In the genomic region with DNA sequence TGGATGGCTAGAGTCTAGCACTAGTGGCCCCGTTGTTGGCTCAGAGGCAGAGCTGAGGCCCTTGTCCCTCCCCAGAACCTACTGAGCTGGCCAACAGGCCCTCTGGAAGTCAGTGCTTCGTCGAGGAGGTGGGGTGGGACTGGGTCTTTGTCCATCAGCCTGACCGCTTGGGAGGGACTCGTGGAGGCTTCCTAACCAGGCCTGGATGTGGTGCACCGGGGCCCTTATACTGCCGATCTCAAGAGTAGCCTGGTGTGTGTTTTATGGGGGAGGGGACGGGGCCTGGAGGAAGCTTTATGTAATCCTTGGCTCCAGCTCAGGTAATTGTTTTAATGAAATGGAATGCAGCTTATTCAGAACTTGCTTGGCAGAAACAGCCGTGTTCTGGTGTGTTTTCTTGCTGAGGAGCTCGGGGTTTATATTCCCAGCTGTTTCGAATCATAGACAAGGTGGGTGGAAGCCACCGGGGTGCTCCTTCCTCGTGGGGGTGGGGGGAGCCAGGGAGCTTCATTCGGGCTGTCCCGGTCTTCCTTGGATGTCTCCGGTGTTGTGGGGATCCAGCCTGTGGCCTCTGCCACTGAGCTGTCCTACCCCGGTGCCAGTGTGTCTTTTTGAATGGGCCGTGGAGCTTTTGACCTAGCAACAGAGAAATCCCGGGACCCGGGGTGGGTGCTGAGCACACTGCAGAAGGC, we compare ENCODE assay signal across 8 mouse cellular contexts. TPM values are rescaled to one million over a fixed set of nuclear protein-coding genes. Genes with fewer than 3 reads are reported as not detected.
DNase-seq lines count a peak whose midpoint lies in the region; ATAC-seq and TF ChIP-seq lines count a peak whose summit lies in the region.

No protein-coding gene starts in this region.

- peak overlapping the region; percentile 52 for H3K4me2 ChIP-seq in embryonic facial prominence, embryonic 13.5 days
- peak overlapping the region; percentile 35 for H3K4me2 ChIP-seq in heart, postnatal 0 days (ENCODE audit: low read depth, low read length)
- no peak overlapping the region for H3K4me2 ChIP-seq in midbrain, embryonic 12.5 days (replicated peaks)

- DNase-seq in gastrocnemius, adult 18-20 months (ENCODE audit: low spot score) = peak; percentile 77
- DNase-seq in gastrocnemius, postnatal 10 days = no peak
- DNase-seq in heart, postnatal 0 days (ENCODE audit: low spot score) = peak; percentile 85
- DNase-seq in kidney, postnatal 36 days = peak; percentile 77 to 88
- DNase-seq in T-cell, adult 2 months (ENCODE audit: low spot score) = no peak
- no peak for DNase-seq in embryo, embryonic 9.5 days (ENCODE audit: extremely low spot score)

- no peak for TF ChIP-seq CTCF in heart, postnatal 0 days (IDR thresholded peaks at IDR 0.05; ENCODE audit: low read depth)

- peaks cover 51% of the 10 kb centered on the region for H3K4me1 ChIP-seq in embryonic facial prominence, embryonic 13.5 days
- H3K4me1 ChIP-seq in heart, postnatal 0 days (ENCODE audit: control insufficient read depth, insufficient read depth) = peaks cover 17% of the 10 kb centered on the region
- H3K4me1 ChIP-seq in midbrain, embryonic 12.5 days = peaks cover 14% of the 10 kb centered on the region

- H3K9me3 ChIP-seq in embryonic facial prominence, embryonic 13.5 days = no peaks in the 10 kb centered on the region
- H3K9me3 ChIP-seq in heart, postnatal 0 days (replicated peaks; ENCODE audit: control insufficient read depth, low read length) = no peaks in the 10 kb centered on the region
- H3K9me3 ChIP-seq in midbrain, embryonic 12.5 days = no peaks in the 10 kb centered on the region

- H3K9ac ChIP-seq in embryonic facial prominence, embryonic 13.5 days = peak overlapping the region; percentile 53
- H3K9ac ChIP-seq in heart, postnatal 0 days (replicated peaks; ENCODE audit: low read depth, low read length) = no peak overlapping the region; the same call in 1 of the 2 replicates
- H3K9ac ChIP-seq in midbrain, embryonic 12.5 days (replicated peaks) = no peak overlapping the region

- peak overlapping the region; percentile 95 for H3K27ac ChIP-seq in embryonic facial prominence, embryonic 13.5 days
- peak overlapping the region; percentile 89 for H3K27ac ChIP-seq in heart, postnatal 0 days (ENCODE audit: low read depth)
- H3K27ac ChIP-seq in midbrain, embryonic 12.5 days (replicated peaks) = peak overlapping the region; percentile 8; the same call in 1 of the 2 replicates

- TF ChIP-seq EP300 in heart, postnatal 0 days (IDR thresholded peaks at IDR 0.05; ENCODE audit: low read depth) = peak; percentile 73

- H3K36me3 ChIP-seq in embryonic facial prominence, embryonic 13.5 days = peaks cover 23% of the 10 kb centered on the region; the same call in 1 of the 2 replicates
- no peaks in the 10 kb centered on the region; the same call in 1 of the 2 replicates for H3K36me3 ChIP-seq in heart, postnatal 0 days (replicated peaks; ENCODE audit: control insufficient read depth, insufficient read depth, low read length)
- no peaks in the 10 kb centered on the region for H3K36me3 ChIP-seq in midbrain, embryonic 12.5 days

- WGBS in embryonic facial prominence, embryonic 13.5 days = 18% methylated on average over 20 of the region's 20 CpGs
- WGBS in heart, postnatal 0 days = 43% methylated on average over 20 of the region's 20 CpGs
- 69% methylated on average over 20 of the region's 20 CpGs for WGBS in midbrain, embryonic 12.5 days

- H3K27me3 ChIP-seq in embryonic facial prominence, embryonic 13.5 days = no peaks in the 10 kb centered on the region
- no peaks in the 10 kb centered on the region for H3K27me3 ChIP-seq in heart, postnatal 0 days (ENCODE audit: control insufficient read depth, insufficient read depth, low read length)
- H3K27me3 ChIP-seq in midbrain, embryonic 12.5 days = no peaks in the 10 kb centered on the region

- peak overlapping the region; percentile 13 for H3K4me3 ChIP-seq in embryonic facial prominence, embryonic 13.5 days
- peak overlapping the region; percentile 2; the same call in 1 of the 2 replicates for H3K4me3 ChIP-seq in heart, postnatal 0 days (ENCODE audit: low read depth, low read length)
- H3K4me3 ChIP-seq in midbrain, embryonic 12.5 days = no peak overlapping the region

- peak; percentile 63 for ATAC-seq in embryonic facial prominence, embryonic 13.5 days (ENCODE audit: insufficient number of reproducible peaks, insufficient read depth, low FRiP score, low TSS enrichment, low read depth)
- ATAC-seq in heart, postnatal 0 days (ENCODE audit: insufficient read depth, low read depth) = peak; percentile 79
- ATAC-seq in midbrain, embryonic 12.5 days (ENCODE audit: low FRiP score, low read depth) = no peak

RNA-seq across cellular contexts. Expression of a gene that starts 8.6 kb away (rescaled TPM):
- 10 to 100 TPM; 87.2 to 94.2 TPM for total RNA-seq in gastrocnemius, adult 18-20 months (2021)
- 100 to 1,000 TPM; 107 to 130 TPM for total RNA-seq in gastrocnemius, postnatal 10 days (2021)
- 39.6 and 44.2 TPM in 2 replicates for polyA plus RNA-seq in embryonic facial prominence, embryonic 13.5 days (2015; fragmentation: Nextera tagmentation; extraction: Ambion mirVana)
- total RNA-seq in heart, postnatal 0 days (2014; rRNA removed; ENCODE audit: low replicate concordance) = 66.6 and 68.8 TPM in 2 replicates
- polyA plus RNA-seq in heart, postnatal 0 days (2015; fragmentation: Nextera tagmentation; extraction: Ambion mirVana) = 19.3 and 19.9 TPM in 2 replicates
- polyA plus RNA-seq in midbrain, embryonic 12.5 days (2016; fragmentation: Nextera tagmentation; extraction: Ambion mirVana) = 24.0 and 27.2 TPM in 2 replicates

RNA-seq across cellular contexts. Expression of a gene that starts 30.5 kb away (rescaled TPM):
- total RNA-seq in gastrocnemius, adult 18-20 months (2021) = 10 to 100 TPM; 14.8 to 16.5 TPM
- 10 to 100 TPM; 12.7 to 16.6 TPM for total RNA-seq in gastrocnemius, postnatal 10 days (2021)
- 24.8 and 28.1 TPM in 2 replicates for polyA plus RNA-seq in embryonic facial prominence, embryonic 13.5 days (2015; fragmentation: Nextera tagmentation; extraction: Ambion mirVana)
- 13.8 and 29.0 TPM in 2 replicates for total RNA-seq in heart, postnatal 0 days (2014; rRNA removed; ENCODE audit: low replicate concordance)
- 14.5 and 15.4 TPM in 2 replicates for polyA plus RNA-seq in heart, postnatal 0 days (2015; fragmentation: Nextera tagmentation; extraction: Ambion mirVana)
- 24.2 and 26.2 TPM in 2 replicates for polyA plus RNA-seq in midbrain, embryonic 12.5 days (2016; fragmentation: Nextera tagmentation; extraction: Ambion mirVana)

RNA-seq across cellular contexts. Expression of a gene that starts 44.2 kb away (rescaled TPM):
- 100 to 1,000 TPM; 617 to 621 TPM for total RNA-seq in gastrocnemius, adult 18-20 months (2021)
- total RNA-seq in gastrocnemius, postnatal 10 days (2021) = 100 to 1,000 TPM; 938 to 959 TPM
- 1,563 and 1,729 TPM in 2 replicates for polyA plus RNA-seq in embryonic facial prominence, embryonic 13.5 days (2015; fragmentation: Nextera tagmentation; extraction: Ambion mirVana)
- 2,397 and 2,522 TPM in 2 replicates for total RNA-seq in heart, postnatal 0 days (2014; rRNA removed; ENCODE audit: low replicate concordance)
- polyA plus RNA-seq in heart, postnatal 0 days (2015; fragmentation: Nextera tagmentation; extraction: Ambion mirVana) = 877 and 933 TPM in 2 replicates
- polyA plus RNA-seq in midbrain, embryonic 12.5 days (2016; fragmentation: Nextera tagmentation; extraction: Ambion mirVana) = 863 and 871 TPM in 2 replicates

RNA-seq across cellular contexts. Expression of a gene that starts 49.0 kb away (rescaled TPM):
- not detected for total RNA-seq in gastrocnemius, adult 18-20 months (2021)
- not detected for total RNA-seq in gastrocnemius, postnatal 10 days (2021)
- not detected in 2 replicates for polyA plus RNA-seq in embryonic facial prominence, embryonic 13.5 days (2015; fragmentation: Nextera tagmentation; extraction: Ambion mirVana)
- total RNA-seq in heart, postnatal 0 days (2014; rRNA removed; ENCODE audit: low replicate concordance) = not detected in 2 replicates
- not detected in 2 replicates for polyA plus RNA-seq in heart, postnatal 0 days (2015; fragmentation: Nextera tagmentation; extraction: Ambion mirVana)
- polyA plus RNA-seq in midbrain, embryonic 12.5 days (2016; fragmentation: Nextera tagmentation; extraction: Ambion mirVana) = not detected in 2 replicates

RNA-seq across cellular contexts. Expression of a gene that starts 50.0 kb away (rescaled TPM):
- 10 to 100 TPM; 27.9 to 31.1 TPM for total RNA-seq in gastrocnemius, adult 18-20 months (2021)
- total RNA-seq in gastrocnemius, postnatal 10 days (2021) = 10 to 100 TPM; 33.4 to 41.7 TPM
- polyA plus RNA-seq in embryonic facial prominence, embryonic 13.5 days (2015; fragmentation: Nextera tagmentation; extraction: Ambion mirVana) = 45.8 and 47.9 TPM in 2 replicates
- total RNA-seq in heart, postnatal 0 days (2014; rRNA removed; ENCODE audit: low replicate concordance) = 38.3 and 42.8 TPM in 2 replicates
- 12.9 and 13.6 TPM in 2 replicates for polyA plus RNA-seq in heart, postnatal 0 days (2015; fragmentation: Nextera tagmentation; extraction: Ambion mirVana)
- 63.1 and 65.3 TPM in 2 replicates for polyA plus RNA-seq in midbrain, embryonic 12.5 days (2016; fragmentation: Nextera tagmentation; extraction: Ambion mirVana)

Comparison
In these comparisons a context has a peak if more than half of its experiments do, and no peak if none do; other contexts are left out.
1. DNase-seq: peak in gastrocnemius, adult 18-20 months (single experiment), heart, postnatal 0 days (single experiment) and kidney, postnatal 36 days (2 of 2); none in gastrocnemius, postnatal 10 days (single experiment), T-cell, adult 2 months (single experiment) and embryo, embryonic 9.5 days (single experiment).
2. H3K27ac ChIP-seq: peak in every context shown above with its lines; median percentile 95 in embryonic facial prominence, embryonic 13.5 days; 89 in heart, postnatal 0 days; 8 in midbrain, embryonic 12.5 days.